8 mouse cellular contexts compared by ENCODE assay signal in the genomic region with DNA sequence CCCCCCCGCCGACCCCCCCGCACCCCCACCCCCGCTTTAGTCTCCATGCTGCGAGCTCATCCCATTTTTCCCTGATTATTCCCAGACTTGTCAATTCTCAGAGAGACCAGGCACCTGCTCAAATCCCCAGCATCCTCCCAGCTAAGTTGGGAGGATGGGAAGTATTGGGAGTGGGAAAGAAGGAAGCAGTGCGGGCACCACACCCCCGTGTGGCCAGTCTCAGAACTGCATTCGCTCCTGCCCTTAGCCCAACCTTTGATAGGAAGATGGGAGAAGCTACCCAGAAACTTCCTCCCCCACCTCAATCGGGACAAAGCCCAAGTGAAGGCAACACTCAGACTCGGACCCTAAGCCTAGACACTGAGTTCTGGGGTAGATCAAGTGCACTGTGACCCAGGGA. TPM values are rescaled to one million over a fixed set of nuclear protein-coding genes. Genes with fewer than 3 reads are reported as not detected.
DNase-seq lines count a peak whose midpoint lies in the region; ATAC-seq lines count a peak whose summit lies in the region.

No protein-coding gene starts in this region.

- under 1% methylated on average over 10 of the region's 10 CpGs for WGBS in forebrain, embryonic 15.5 days
- 8% methylated on average over 10 of the region's 10 CpGs for WGBS in midbrain, embryonic 10.5 days

- H3K27ac ChIP-seq in forebrain, embryonic 15.5 days (replicated peaks), result peak overlapping the region; percentile 98
- H3K27ac ChIP-seq in midbrain, embryonic 10.5 days (replicated peaks), result peak overlapping the region; percentile 78

- no peaks in the 10 kb centered on the region for H3K27me3 ChIP-seq in forebrain, embryonic 15.5 days
- H3K27me3 ChIP-seq in midbrain, embryonic 10.5 days (ENCODE audit: low read depth, poor library complexity, severe bottlenecking), result no peaks in the 10 kb centered on the region; the same call in 1 of the 2 replicates

- intact Hi-C loops in heart, postnatal 36 days (cut with DNase I), result no loop called here

- no peaks in the 10 kb centered on the region for H3K9me3 ChIP-seq in forebrain, embryonic 15.5 days
- no peaks in the 10 kb centered on the region for H3K9me3 ChIP-seq in midbrain, embryonic 10.5 days (replicated peaks)

- H3K9ac ChIP-seq in forebrain, embryonic 15.5 days (replicated peaks), result peak overlapping the region; percentile 99; the same call in 1 of the 2 replicates

- H3K4me3 ChIP-seq in forebrain, embryonic 15.5 days, result peak overlapping the region; percentile 92; the same call in 1 of the 2 replicates
- H3K4me3 ChIP-seq in midbrain, embryonic 10.5 days, result peak overlapping the region; percentile 31; the same call in 1 of the 2 replicates

- peak overlapping the region; percentile 96 for H3K4me2 ChIP-seq in forebrain, embryonic 15.5 days (replicated peaks)

- peaks cover 52% of the 10 kb centered on the region for H3K4me1 ChIP-seq in forebrain, embryonic 15.5 days
- peaks cover 53% of the 10 kb centered on the region for H3K4me1 ChIP-seq in midbrain, embryonic 10.5 days

- ATAC-seq in forebrain, embryonic 15.5 days (replicated peaks), result no peak
- no peak for ATAC-seq in activated CD4-positive, CD25-positive, alpha-beta regulatory T cell, adult 4 months

- peaks cover 31% of the 10 kb centered on the region for H3K36me3 ChIP-seq in forebrain, embryonic 15.5 days
- H3K36me3 ChIP-seq in midbrain, embryonic 10.5 days, result peaks cover 52% of the 10 kb centered on the region

- peak; percentile 76 for DNase-seq in Muller cell, postnatal 12 days (ENCODE audit: inconsistent ontology term)
- peak; percentile 79 for DNase-seq in cerebellum, adult 11-12 months
- DNase-seq in heart, postnatal 36 days, result peak; percentile 81 to 88
- peak; percentile 80 to 83 for DNase-seq in left cerebral cortex, adult 18-20 months (ENCODE audit: low spot score in 2 of 2)
- DNase-seq in midbrain, embryonic 10.5 days (ENCODE audit: low spot score), result peak; percentile 76
- peak; percentile 81 for DNase-seq in skeletal muscle tissue, adult 2 months (ENCODE audit: low read depth, low spot score)

RNA-seq across cellular contexts. Expression of a gene that starts 4.7 kb away (rescaled TPM):
- polyA plus RNA-seq in forebrain, embryonic 15.5 days (2015; fragmentation: Nextera tagmentation; extraction: Ambion mirVana), result 49.3 and 55.1 TPM in 2 replicates
- total RNA-seq in heart, postnatal 36 days (2021), result 10 to 100 TPM; 70.6 to 92.4 TPM
- total RNA-seq in left cerebral cortex, adult 18-20 months (2021), result 100 to 1,000 TPM; 262 to 268 TPM
- polyA plus RNA-seq in midbrain, embryonic 10.5 days (2016; fragmentation: Nextera tagmentation; extraction: Ambion mirVana), result 14.9 and 22.6 TPM in 2 replicates
- polyA plus RNA-seq in activated CD4-positive, CD25-positive, alpha-beta regulatory T cell, adult 4 months (2017; shearing (Covaris generic)), result 1 to 10 TPM; 6.0 to 7.2 TPM

RNA-seq across cellular contexts. Expression of a gene that starts 15.1 kb away (rescaled TPM):
- 0.41 TPM in 2 replicates for polyA plus RNA-seq in forebrain, embryonic 15.5 days (2015; fragmentation: Nextera tagmentation; extraction: Ambion mirVana)
- not detected for total RNA-seq in heart, postnatal 36 days (2021)
- total RNA-seq in left cerebral cortex, adult 18-20 months (2021), result not detected
- polyA plus RNA-seq in midbrain, embryonic 10.5 days (2016; fragmentation: Nextera tagmentation; extraction: Ambion mirVana), result 0.47 and 0.59 TPM in 2 replicates
- polyA plus RNA-seq in activated CD4-positive, CD25-positive, alpha-beta regulatory T cell, adult 4 months (2017; shearing (Covaris generic)), result under 1 TPM in 1 of 2 experiments, not detected in 1; 0.25 TPM

RNA-seq across cellular contexts. Expression of a gene that starts 37.8 kb away (rescaled TPM):
- 20.5 and 22.2 TPM in 2 replicates for polyA plus RNA-seq in forebrain, embryonic 15.5 days (2015; fragmentation: Nextera tagmentation; extraction: Ambion mirVana)
- 1 to 10 TPM; 5.6 to 8.0 TPM for total RNA-seq in heart, postnatal 36 days (2021)
- 100 to 1,000 TPM; 366 to 369 TPM for total RNA-seq in left cerebral cortex, adult 18-20 months (2021)
- 1.6 and 2.1 TPM in 2 replicates for polyA plus RNA-seq in midbrain, embryonic 10.5 days (2016; fragmentation: Nextera tagmentation; extraction: Ambion mirVana)
- polyA plus RNA-seq in activated CD4-positive, CD25-positive, alpha-beta regulatory T cell, adult 4 months (2017; shearing (Covaris generic)), result under 1 TPM in 1 of 2 experiments, not detected in 1; 0.14 TPM

RNA-seq across cellular contexts. Expression of a gene that starts 46.0 kb away (rescaled TPM):
- 505 and 521 TPM in 2 replicates for polyA plus RNA-seq in forebrain, embryonic 15.5 days (2015; fragmentation: Nextera tagmentation; extraction: Ambion mirVana)
- 100 to 1,000 TPM; 264 to 265 TPM for total RNA-seq in heart, postnatal 36 days (2021)
- 100 to 1,000 TPM; 180 to 185 TPM for total RNA-seq in left cerebral cortex, adult 18-20 months (2021)
- 656 and 674 TPM in 2 replicates for polyA plus RNA-seq in midbrain, embryonic 10.5 days (2016; fragmentation: Nextera tagmentation; extraction: Ambion mirVana)
- 100 to 1,000 TPM; 146 TPM for polyA plus RNA-seq in activated CD4-positive, CD25-positive, alpha-beta regulatory T cell, adult 4 months (2017; shearing (Covaris generic))

RNA-seq across cellular contexts. Expression of a gene that starts 56.0 kb away (rescaled TPM):
- 28.1 and 29.9 TPM in 2 replicates for polyA plus RNA-seq in forebrain, embryonic 15.5 days (2015; fragmentation: Nextera tagmentation; extraction: Ambion mirVana)
- 1 to 10 TPM; 2.6 to 3.2 TPM for total RNA-seq in heart, postnatal 36 days (2021)
- total RNA-seq in left cerebral cortex, adult 18-20 months (2021), result 10 to 100 TPM; 10.3 to 11.6 TPM
- polyA plus RNA-seq in midbrain, embryonic 10.5 days (2016; fragmentation: Nextera tagmentation; extraction: Ambion mirVana), result 25.0 and 27.2 TPM in 2 replicates
- polyA plus RNA-seq in activated CD4-positive, CD25-positive, alpha-beta regulatory T cell, adult 4 months (2017; shearing (Covaris generic)), result 10 to 100 TPM; 16.5 to 27.4 TPM
